Mouse (Mus musculus) c-Kit-positive CD71-positive TER-119-negative erythroid progenitor cells, embryonic 14.5 days (primary cell): ENCODE data around the gene Olfr830.
"Not testable (repeated sequence)": the region's sequence is repeated elsewhere in the genome, so short reads cannot be mapped to it uniquely, and the experiment has no call there.

Experiments used
- DNase-seq: peaks from one replicate; pipeline ENCODE4 v3.0.0-alpha.2; 2013; ENCODE audit warnings: low read depth

Gene Olfr830

DNA sequence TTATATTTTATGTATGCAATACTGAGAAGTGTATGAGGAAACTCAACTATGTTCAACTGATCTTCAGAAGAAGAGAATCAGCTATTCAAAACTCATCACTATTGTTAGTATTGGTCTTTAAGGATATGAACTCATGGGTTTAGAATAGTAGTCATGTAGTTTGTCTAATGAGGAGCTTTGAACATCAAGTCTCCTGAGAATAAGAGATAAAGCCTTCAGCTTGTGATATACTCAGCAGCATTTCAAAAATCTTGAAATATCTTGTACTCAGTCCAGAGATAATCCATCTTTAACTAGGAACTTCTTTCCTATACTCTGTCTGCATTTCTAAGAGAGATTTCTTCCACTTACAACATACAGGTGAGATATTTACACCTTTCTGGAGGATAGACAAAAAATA is at the start of gene Olfr830:
TSS of gene Olfr830 (plus strand) at position 301 of the 400 bp plus-strand sequence.
- no peak for DNase-seq

DNA sequence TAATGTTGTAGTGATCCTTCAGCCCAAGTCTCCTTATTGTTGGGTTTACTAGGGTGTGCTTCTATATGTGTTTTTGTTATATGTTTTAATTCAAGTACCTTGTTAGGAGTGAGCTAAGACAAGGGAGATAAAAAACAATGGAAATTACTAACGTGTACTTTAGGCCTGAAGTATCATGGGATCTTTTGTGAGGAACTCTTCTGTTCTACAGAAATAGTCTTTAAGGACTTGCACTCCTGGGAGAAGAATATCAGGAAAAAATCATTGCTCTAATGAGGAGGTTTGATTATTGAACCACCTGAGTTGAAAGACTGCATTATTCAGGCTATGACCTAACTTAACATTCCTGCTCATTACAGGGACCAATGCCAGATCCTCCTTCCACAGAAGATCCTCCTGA is 19.9 kb upstream of the Olfr830 start, which contains the start of gene Olfr829:
TSS of gene Olfr829 (plus strand) at position 301 of the 400 bp plus-strand sequence.
- DNase-seq = no peak

- DNase-seq = not testable (repeated sequence)
Measured at GRCm38 (mm10) chr9:18907699-18908098, 33.2 kb downstream of the Olfr830 start.

DNA sequence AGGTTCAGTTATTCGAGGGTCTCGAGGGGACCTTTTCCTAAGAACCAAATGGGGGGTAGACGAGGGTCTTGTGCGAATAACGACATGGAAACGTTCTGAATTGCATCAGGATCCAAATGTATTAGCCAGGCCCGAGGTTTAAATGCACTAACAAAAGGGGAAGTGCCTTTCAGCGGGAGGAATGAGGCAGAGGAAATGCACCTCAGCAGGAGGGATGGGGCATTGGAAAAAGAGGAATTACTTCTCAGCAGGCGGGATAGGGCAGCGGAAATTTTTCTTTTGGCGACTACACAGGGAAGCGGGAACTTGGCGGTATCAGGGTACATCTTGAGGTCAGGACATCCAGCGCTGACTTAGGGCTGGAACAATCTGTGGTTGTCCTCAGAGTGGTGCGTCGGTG is 53.4 kb downstream of the Olfr830 start:
- DNase-seq = not testable (repeated sequence)
